Mouse (Mus musculus) C2C12 (cell line): ENCODE results near the gene Galk2. TPM values are rescaled to one million over a fixed set of nuclear protein-coding genes. Genes with fewer than 3 reads are reported as not detected.
A peak's percentile ranks its signal among the peaks of the same experiment; 100 is the strongest.

Experiments used
- H3K27me3 ChIP-seq: one replicate; pipeline ENCODE4 v1.6.1; 2011; ENCODE audit not compliant: control insufficient read depth, insufficient read depth, insufficient read length
- H3K36me3 ChIP-seq: one replicate; pipeline ENCODE4 v1.6.1; 2011; ENCODE audit not compliant: control insufficient read depth, insufficient read depth
- H3K4me3 ChIP-seq: one replicate; pipeline ENCODE4 v1.5.1; 2011; ENCODE audit warnings: mild to moderate bottlenecking, control low read depth; ENCODE audit not compliant: poor library complexity, insufficient read depth, severe bottlenecking
- H3K79me2 ChIP-seq: one replicate; pipeline ENCODE4 v1.6.1; 2011; ENCODE audit not compliant: control insufficient read depth, insufficient read depth
- H3K79me3 ChIP-seq: one replicate; pipeline ENCODE4 v1.6.1; 2011; ENCODE audit warnings: low read depth, control low read depth
- H3ac ChIP-seq: one replicate; pipeline ENCODE3; 2011; ENCODE audit warnings: low read depth; ENCODE audit not compliant: control insufficient read depth, insufficient read length
- CEBPB ChIP-seq: IDR thresholded peaks from one replicate; pipeline ENCODE4 v1.6.1; 2011; ENCODE audit warnings: low read depth, mild to moderate bottlenecking, control low read depth, moderate library complexity
- CTCF ChIP-seq: IDR thresholded peaks from one replicate; pipeline ENCODE4 v1.5.1; 2011; ENCODE audit not compliant: control insufficient read depth, insufficient read depth, insufficient read length
- FOSL1 ChIP-seq: IDR thresholded peaks from one replicate; pipeline ENCODE4 v1.8.0; 2011; ENCODE audit warnings: mild to moderate bottlenecking, low read length; ENCODE audit not compliant: poor library complexity, insufficient read depth, severe bottlenecking
- MAX ChIP-seq: IDR thresholded peaks from one replicate; pipeline ENCODE4 v1.6.1; 2011; ENCODE audit warnings: mild to moderate bottlenecking, control low read depth
- MYOD1 ChIP-seq: IDR thresholded peaks from one replicate; pipeline ENCODE4 v1.6.1; 2011; ENCODE audit warnings: low read depth; ENCODE audit not compliant: control insufficient read depth, insufficient read length
- MYOG ChIP-seq: IDR thresholded peaks from one replicate; pipeline ENCODE4 v1.6.1; 2011; ENCODE audit not compliant: control insufficient read depth, insufficient read length; ENCODE audit errors: extremely low read depth
- USF1 ChIP-seq: IDR thresholded peaks from one replicate; pipeline ENCODE4 v1.6.1; 2011; ENCODE audit warnings: low read depth, mild to moderate bottlenecking, control low read depth, moderate library complexity
- polyA plus RNA-seq: library from polyadenylated mRNA; unstranded; fragments of >200 nt; fragmentation: generic; extraction: Trizol; gene quantifications from one replicate; pipeline ENCODE4 v1.2.1, GENCODE M21; 2012; ENCODE audit warnings: missing spikeins

The Galk2 gene
- polyA plus RNA-seq, 1 experiment, result 21.2 TPM

- H3K27me3 ChIP-seq, result no peaks in the 10 kb centered on the region
- H3K79me2 ChIP-seq, result no peaks in the 10 kb centered on the region
- H3K79me3 ChIP-seq, result peaks cover 2% of the 10 kb centered on the region
- TF ChIP-seq FOSL1 (no peak), CTCF (no peak), MYOG (no peak), USF1 (peak; percentile 39)
- H3K4me3 ChIP-seq, result no peak overlapping the region
- H3ac ChIP-seq, result no peak overlapping the region
- H3K36me3 ChIP-seq, result peaks cover 34% of the 10 kb centered on the region
These were observed 66.2 kb downstream of the Galk2 start for GRCm38 (mm10) chr2:125925081-125925480.

- no peak for TF ChIP-seq CTCF
- no peaks in the 10 kb centered on the region for H3K79me2 ChIP-seq
- H3K27me3 ChIP-seq, result no peaks in the 10 kb centered on the region
- no peak overlapping the region for H3K4me3 ChIP-seq
- peaks cover 3% of the 10 kb centered on the region for H3K79me3 ChIP-seq
- no peak overlapping the region for H3ac ChIP-seq
- H3K36me3 ChIP-seq, result peaks cover 52% of the 10 kb centered on the region
These were observed 70.5 kb downstream of the Galk2 start for GRCm38 (mm10) chr2:125929396-125929795.

DNA sequence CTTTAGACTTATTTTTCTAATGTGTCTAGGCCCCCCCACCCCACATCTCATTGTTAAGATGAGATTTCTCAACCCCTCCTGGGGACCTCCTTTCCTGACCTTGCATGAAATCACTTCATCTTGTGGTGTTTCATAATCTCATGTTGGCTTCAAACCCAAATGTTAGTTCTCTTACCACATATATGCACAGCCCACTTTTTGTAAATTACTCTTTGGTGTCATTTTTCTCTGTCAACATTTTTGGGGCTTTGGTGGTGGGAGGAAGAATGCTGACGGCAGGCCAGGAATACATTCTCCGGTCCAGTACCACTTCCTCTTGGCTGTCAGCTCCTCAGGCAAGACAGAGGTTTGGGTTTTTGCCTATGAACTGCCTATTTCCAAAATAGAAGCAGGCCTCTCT lies 71.0 kb downstream of the Galk2 start:
- no peak overlapping the region for H3ac ChIP-seq
- no peak overlapping the region for H3K4me3 ChIP-seq
- peaks cover 3% of the 10 kb centered on the region for H3K79me3 ChIP-seq
- no peaks in the 10 kb centered on the region for H3K27me3 ChIP-seq
- no peaks in the 10 kb centered on the region for H3K79me2 ChIP-seq
- peaks cover 57% of the 10 kb centered on the region for H3K36me3 ChIP-seq
- no peak for TF ChIP-seq MYOG
- TF ChIP-seq CEBPB, result peak; percentile 96

GRCm38 (mm10) chr2:125931193-125931592 lies 72.3 kb downstream of the Galk2 start:
- H3K79me3 ChIP-seq, result peaks cover 5% of the 10 kb centered on the region
- no peak overlapping the region for H3ac ChIP-seq
- no peak for TF ChIP-seq CTCF
- TF ChIP-seq USF1, result no peak
- TF ChIP-seq MAX, result no peak
- no peak for TF ChIP-seq MYOG
- no peak for TF ChIP-seq CEBPB
- no peak for TF ChIP-seq MYOD1
- no peak for TF ChIP-seq FOSL1
- H3K79me2 ChIP-seq, result no peaks in the 10 kb centered on the region
- no peaks in the 10 kb centered on the region for H3K27me3 ChIP-seq
- peaks cover 68% of the 10 kb centered on the region for H3K36me3 ChIP-seq
- H3K4me3 ChIP-seq, result no peak overlapping the region

GRCm38 (mm10) chr2:125932734-125933133 lies 73.8 kb downstream of the Galk2 start:
- H3ac ChIP-seq, result no peak overlapping the region
- no peak overlapping the region for H3K4me3 ChIP-seq
- no peaks in the 10 kb centered on the region for H3K79me2 ChIP-seq
- H3K79me3 ChIP-seq, result peaks cover 6% of the 10 kb centered on the region
- peak; percentile 24 for TF ChIP-seq MAX
- peak; percentile 96 for TF ChIP-seq CEBPB
- no peak for TF ChIP-seq MYOD1
- no peak for TF ChIP-seq MYOG
- H3K36me3 ChIP-seq, result peaks cover 68% of the 10 kb centered on the region
- no peaks in the 10 kb centered on the region for H3K27me3 ChIP-seq

DNA sequence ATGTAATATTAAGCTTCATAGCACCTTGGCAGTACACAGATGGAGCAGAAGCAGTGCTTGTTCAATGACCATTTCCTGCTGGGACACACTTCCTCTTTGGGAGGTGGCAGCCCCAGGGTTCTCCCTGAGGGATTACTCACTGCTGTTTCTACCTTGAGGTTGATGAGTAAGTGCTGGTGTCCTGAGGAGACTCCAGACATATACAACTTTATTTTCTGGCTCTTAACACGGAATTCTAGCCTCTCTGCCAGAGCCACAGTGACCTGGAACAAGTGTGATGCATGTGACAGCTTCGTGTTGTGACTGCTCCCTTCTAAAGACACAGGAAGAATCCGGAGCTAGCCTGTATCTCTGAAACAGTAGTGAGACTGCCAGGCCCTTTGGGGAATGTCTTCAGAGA lies 75.1 kb downstream of the Galk2 start:
- H3ac ChIP-seq, result no peak overlapping the region
- H3K27me3 ChIP-seq, result no peaks in the 10 kb centered on the region
- H3K79me3 ChIP-seq, result peaks cover 6% of the 10 kb centered on the region
- no peaks in the 10 kb centered on the region for H3K79me2 ChIP-seq
- peaks cover 63% of the 10 kb centered on the region for H3K36me3 ChIP-seq
- H3K4me3 ChIP-seq, result no peak overlapping the region
- TF ChIP-seq CTCF (no peak), MAX (peak; percentile 95), FOSL1 (peak; percentile 86), USF1 (peak; percentile 39), MYOG (no peak), CEBPB (peak; percentile 18)

DNA sequence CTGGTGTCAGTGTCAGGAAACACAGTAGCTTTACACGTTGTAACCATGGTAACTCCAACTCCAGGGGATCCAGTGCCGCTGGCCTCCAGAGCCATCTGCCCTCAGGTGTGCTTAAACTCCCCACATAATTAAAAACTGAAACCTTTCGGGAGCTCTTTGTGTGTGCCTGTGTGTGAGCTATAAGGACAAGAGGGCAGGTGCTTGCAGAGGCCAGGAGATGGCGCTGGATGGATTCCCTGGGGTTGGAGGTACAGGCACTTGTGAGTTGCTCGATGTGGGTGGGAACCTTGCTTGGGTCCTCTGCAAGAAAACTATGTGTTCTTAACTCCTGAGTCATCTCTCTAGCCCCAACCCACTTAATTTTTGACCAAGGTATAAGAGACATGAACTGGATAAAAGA lies 77.5 kb downstream of the Galk2 start:
- Histone ChIP-seq H3ac (no peak overlapping the region), H3K79me2 (no peaks in the 10 kb centered on the region), H3K36me3 (peaks cover 48% of the 10 kb centered on the region), H3K79me3 (peaks cover 6% of the 10 kb centered on the region), H3K4me3 (no peak overlapping the region), H3K27me3 (no peaks in the 10 kb centered on the region)
- no peak for TF ChIP-seq FOSL1
- no peak for TF ChIP-seq MAX
- TF ChIP-seq MYOG, result no peak
- TF ChIP-seq USF1, result no peak
- TF ChIP-seq CTCF, result no peak
- TF ChIP-seq CEBPB, result no peak
- TF ChIP-seq MYOD1, result no peak
